Mouse (Mus musculus) adrenal gland, postnatal 4 days (tissue): ENCODE measurements around the gene Fyb. TPM values are rescaled to one million over a fixed set of nuclear protein-coding genes. Genes with fewer than 3 reads are reported as not detected.

ENCODE experiments used
- DNase-seq, 2 experiments: peaks; one replicate each; pipeline ENCODE4 v3.0.0; 2021 to 2022; ENCODE audit warnings: low spot score in 2 of 2, mixed read lengths in 2 of 2
- total RNA-seq, 2 experiments: library from RNA; stranded (reverse); gene quantifications; 2 replicates each; pipeline ENCODE4 v1.2.3; 2021

The Fyb gene
- total RNA-seq, 2 experiments from 2014 or later: 27.7 to 28.9 TPM

DNA sequence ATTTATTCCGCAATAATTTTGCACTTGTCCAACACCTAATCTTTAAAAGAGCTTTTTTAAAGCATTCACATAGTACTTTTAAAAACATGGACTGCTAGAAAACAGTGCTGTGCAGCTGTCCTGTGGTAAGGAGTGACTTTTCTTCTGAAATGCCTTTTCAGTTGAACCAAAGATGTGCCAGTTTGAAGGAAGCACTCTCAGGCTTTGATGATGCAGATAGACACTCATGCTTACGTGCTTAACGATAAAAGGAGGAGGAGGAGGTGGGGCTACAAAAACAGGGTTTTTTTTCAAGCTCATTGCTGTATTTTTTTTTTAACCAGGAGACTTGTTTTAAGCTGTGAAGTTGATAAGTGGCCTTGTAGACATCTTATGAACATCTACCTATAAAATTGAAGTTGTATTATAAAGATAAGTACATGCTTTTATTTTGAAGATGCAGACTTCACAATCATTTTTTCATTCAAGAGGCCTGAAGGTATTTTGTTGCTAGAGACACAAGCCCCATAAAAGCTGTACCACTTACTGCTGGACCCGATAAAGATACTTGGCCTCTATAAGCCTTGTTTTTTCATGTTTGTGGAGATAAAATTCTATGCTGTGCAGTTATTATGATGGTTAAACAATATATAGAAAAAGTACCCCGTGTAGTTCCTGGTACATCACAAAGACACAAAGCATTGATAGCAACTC is 70.1 kb downstream of the Fyb start:
- DNase-seq: no peak

DNA sequence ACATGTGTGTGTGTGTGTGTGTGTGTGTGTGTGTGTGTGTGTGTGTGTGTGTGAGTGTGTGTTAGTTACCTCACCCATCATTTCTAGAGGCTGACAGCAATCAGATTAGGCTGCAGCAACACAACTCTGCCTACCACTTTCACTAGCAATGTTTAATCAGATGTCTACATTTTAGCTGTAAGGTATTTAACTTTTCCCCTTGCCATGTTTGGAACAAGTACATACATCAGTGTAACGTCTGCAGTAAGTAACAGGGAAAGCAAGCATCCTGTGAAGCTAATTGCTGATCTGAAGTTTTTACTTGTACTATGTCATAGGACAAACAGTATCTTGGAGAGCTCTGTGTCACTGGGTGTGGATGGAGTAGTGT is 70.6 kb downstream of the Fyb start:
- DNase-seq: no peak

DNA sequence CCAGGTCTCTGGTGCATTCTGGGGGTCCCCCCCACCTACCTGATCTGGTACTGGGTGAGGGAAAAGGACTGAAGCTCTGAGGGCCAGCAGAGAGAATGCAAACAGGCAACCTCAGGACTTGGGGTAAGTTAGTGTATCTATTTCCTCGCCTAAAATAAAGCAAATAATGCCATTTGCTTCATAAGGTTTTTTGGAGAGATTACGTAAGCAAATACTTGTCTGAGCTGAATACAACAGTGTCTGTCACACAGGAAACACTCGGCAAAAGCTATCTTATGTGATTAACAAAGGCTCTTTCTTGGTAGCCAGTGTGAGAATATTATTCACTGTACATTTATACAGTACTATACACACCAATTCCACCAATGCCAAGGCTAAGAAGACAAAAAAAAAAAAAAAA is 76.0 kb downstream of the Fyb start:
- no peak for DNase-seq

DNA sequence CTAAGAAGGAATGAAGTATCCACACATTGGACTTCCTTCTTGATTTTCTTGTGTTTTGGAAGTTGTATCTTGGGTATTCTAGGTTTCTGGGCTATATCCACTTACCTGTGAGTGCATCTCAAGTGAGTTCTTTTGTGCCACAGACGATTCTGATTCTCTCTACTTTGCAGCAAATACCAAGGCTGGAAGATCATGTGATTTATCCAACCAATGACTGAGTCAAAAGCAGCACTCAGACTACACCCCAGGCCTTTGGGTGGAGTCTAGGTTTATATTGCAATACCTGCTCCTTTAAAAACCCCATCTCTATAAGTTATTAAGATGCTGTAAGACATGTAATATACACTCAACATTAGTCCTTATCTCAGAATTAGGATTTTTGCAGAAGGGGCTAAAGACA is 77.7 kb downstream of the Fyb start:
- DNase-seq: no peak

DNA sequence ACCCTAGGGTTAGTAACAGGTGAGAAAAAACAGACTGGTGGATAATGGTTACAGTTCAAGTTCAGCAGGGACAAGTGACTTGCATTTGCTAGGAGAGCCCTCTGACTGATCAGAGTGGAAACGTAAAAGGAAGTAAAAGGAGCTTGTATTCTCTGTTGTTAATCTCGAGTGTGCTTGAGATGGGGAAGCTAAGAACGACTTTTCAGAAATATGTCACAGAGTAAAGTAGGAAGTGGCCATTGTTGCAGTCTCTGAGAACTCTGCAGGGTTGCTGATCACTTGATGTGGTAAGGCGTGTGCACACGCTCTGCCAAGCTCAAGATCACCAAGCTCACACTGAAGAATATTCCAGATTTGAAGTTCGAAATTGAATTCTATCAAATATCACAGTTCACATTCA is 78.7 kb downstream of the Fyb start:
- no peak for DNase-seq

DNA sequence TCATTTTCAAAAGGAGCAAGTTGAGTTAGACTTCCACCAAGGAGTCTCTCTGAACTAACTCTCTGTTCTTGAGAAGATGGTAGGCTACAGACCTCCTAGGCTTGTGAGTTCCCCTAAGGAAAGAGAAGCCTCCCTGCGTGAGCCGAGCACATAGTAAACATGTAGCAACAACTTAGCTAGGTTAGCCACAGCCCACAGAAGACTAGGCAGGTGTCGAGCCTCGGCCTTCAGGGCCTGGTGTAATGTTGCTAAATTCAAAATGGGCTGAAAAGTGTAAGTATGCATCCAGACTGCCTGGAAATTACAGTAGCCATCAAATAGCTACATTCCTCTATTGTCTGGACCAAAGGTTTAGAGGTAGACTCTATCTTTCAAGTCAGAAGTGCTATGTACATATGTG is 79.3 kb downstream of the Fyb start:
- DNase-seq: no peak

DNA sequence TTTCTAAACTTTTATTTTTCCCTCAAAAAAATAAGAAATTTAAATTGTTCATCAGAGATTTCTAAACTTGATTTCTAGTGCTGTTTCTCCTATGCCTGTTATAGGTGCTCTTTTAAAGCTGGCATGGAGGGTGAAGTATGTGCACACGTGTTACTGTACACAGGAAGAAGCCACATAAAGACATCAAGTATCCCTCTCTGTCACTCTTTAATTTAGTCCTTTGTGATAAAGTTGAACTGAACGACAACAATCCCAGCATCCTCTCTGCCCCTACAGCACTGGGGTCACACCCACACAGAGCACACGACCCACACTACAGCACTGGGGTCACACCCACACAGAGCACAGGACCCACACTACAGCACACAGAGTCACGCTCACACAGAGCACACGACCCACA is 88.0 kb downstream of the Fyb start:
- no peak for DNase-seq

DNA sequence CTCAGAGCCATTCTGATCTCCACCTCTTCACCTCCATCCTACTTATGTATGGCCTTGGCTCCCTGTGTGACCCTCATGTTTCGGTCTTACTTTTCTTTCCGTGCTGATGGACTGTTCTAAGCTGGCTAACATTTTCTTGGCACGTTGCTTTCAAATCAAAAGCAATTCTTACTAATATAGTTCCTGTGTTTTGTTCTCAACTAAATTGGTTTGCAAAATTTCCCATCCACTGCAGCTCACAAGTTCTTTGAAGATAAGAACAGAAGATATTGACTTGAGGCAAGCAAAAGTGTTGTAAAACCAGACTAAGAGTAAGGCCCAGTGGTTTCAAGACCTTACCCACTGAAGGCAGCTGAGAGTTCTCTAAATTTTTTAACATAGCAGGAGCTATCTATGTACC is 90.2 kb downstream of the Fyb start:
- no peak for DNase-seq

DNA sequence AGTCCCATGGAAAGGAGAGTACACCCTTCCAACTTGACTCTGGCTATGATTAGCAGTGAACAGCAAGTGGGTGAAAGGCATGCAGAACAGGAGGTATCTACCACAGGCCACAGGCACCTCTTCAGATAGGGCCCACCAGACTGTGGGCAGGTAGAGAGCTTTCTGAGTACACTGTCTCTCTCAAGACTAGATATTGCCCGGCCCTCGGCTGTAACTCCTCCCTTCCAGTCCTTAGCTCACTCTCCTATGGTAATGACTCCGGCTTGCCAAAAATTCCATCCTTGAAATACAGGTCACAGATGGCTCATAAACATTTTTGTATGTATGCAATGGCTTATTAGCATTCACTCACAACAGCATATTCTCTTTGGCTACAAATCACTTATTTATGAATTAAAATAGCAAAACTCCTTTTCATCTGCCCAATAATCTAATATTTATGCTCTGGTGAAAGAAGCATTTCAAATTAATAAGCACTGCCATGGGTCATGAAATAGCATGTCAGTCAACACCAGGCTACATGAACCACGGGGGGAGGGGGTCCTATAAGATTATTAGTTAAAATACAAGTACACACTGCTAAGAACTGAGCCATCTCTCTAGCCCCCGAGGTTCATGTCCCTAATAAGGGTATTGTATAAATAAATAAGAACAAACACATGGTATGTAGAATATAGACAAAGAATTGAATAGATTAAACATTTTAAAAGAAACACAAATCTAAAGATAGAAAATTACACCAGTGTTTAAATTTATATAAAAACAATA is 93.9 kb downstream of the Fyb start:
- DNase-seq: no peak

DNA sequence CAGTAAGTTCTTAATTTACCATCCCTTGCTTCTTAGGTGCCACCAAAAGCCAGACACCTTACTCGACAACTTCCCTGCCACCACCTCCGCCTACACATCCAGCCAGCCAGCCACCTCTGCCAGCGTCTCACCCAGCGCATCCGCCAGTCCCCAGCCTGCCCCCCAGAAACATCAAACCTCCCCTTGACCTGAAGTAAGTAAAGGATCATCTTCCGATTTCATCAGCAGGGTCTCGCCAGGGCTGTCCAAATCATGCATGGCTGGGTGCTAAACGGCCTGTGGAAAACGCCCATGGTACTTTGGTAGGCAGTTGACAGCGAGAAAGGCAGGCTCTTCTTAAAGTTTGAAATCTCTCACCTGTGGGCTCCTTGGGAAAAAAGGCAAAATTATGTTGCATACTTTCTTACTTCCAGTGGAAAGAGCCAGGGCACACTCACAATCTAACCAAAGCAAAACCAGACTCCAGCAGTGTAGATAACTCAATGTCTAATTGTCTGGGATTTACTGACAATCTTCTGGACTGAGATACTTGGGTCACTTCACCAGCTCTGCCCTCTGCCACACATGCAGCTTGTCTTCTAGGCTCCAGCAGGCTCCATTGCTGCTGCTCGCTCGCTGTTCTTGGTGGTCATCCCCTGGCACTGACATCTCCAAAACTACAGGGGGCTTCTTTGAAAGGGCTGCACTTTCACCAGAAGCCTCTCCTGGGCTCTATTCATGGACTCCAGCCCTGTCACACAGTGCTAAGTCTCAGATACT is 97.1 kb downstream of the Fyb start:
- no peak for DNase-seq

DNA sequence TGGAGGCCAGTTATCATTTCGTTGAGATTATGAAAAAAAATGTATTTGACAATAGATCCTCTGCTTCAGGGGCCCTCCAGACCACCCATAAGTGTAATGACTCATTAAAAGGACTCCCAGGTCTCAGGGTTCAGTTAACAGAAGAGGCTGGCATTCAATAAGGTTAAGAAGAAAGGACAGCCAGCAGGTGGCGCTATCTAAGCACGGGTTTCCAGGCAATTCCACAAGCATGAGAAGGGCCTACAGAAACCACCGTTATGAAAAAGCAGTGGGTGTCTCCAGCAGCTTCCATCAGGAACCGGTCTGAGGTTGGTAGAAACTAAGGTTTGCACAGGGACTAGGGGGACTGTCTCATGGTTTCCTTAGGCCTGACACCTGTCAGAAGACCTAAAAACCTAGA is 99.9 kb downstream of the Fyb start:
- peak; percentile 52 to 60 for DNase-seq

DNA sequence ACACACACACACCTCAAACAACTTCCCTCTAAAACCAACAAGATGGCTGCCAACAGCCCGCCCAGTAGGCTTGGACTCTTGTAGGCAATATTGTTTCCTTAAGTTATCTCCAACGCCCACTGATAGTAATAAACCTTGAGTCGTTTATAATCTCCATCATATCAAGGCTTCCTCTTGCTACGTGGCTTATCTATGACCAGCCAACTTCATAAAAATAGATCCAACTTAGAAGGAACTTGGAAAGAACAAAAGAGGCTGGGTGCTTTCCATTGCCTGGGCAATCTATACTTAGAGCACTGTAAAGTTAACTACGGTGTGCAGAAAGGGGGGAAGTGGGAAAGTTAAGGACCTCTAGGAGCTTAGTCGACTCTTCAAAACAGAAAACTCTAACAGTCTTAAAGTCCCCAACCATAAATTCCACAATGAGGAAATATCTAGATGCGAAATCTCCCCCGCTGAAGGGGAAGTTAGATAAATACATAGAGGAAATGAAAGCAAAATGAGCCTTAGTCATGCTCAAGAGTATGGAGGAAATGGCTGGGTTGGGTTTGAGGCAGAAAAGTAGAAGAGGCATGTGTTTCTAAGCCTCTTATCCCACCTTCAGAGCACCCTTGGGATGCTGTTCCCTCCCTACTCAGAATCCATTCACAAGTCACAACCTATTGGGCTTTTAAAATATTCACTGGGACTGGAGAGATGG is 101.0 kb downstream of the Fyb start:
- no peak for DNase-seq

DNA sequence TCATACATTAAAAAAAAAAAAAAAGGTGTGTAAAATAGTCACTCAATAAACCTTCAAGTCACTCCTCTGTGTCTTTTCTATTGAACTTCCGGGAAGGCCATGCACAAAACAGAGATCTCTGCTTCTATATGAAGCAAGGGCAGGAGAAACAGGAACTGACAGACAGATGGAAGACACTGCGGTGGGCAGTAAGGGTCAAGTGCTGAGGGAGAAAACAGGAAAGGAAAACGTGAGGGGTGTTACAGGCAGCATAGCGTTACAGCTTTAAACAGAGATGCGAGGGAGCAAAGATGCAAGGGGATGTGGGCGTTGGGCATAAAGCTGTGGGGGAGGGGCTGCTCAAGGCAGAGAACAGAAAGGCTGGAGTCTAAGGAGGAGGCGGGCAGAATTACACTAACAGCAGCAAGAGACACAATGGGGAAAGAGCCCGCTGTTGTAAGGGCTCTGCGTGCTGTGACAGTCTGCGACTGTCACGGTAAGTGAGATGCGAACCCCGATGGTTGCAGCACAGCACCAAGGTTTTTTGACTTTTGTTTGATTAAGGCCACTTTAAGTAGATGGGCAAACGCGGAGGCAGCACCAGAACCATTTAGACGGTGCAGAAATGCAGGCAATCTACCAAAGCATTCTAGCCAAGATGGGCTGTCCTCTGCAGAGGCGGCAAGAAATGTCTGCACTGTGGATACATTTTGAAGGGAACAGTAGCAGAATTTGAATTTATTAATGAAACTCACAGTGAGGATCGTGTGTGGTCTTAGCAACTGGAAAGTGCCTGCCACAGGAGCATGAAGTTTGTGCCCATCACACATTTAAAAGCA is 101.9 kb downstream of the Fyb start:
- DNase-seq: no peak

DNA sequence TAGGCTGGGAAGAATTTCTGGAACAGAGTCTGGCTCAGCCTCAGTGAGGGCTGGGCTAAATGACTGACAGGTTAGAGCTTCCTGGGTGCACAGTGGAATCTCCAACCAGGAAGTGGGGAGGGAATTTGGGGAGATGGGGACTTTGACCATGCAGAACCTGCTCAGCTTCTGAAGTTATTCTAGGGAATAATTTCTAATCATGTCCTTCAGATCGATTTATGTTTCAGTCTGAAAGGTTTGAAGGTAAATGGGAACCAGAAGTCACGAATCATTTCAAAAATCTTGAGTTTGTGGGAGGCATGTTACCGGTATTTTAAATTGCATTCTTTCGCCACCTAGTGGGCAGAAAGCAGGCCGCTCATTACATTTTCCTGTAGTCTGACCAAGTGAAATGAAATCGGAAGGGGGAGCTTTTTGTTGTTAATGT is 103.0 kb downstream of the Fyb start:
- no peak for DNase-seq

DNA sequence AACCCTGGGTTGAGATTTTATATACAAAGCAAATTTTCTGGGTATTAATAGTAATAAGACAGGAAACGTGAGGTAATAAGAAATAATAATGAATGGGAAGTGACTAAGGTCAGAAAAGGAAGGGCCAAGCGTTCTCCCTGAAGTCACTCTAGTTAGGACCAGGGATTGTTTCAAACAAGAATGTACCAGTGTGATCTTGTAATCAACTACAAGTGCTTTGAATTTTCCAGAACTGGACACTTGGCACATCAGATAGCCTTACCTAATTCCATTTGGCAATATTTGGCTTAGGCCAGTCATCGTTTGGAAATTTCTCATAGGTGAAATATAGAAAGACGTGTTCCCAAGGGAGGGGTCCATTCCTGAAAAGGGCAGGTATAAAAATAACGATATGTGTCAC is 103.5 kb downstream of the Fyb start:
- no peak for DNase-seq

DNA sequence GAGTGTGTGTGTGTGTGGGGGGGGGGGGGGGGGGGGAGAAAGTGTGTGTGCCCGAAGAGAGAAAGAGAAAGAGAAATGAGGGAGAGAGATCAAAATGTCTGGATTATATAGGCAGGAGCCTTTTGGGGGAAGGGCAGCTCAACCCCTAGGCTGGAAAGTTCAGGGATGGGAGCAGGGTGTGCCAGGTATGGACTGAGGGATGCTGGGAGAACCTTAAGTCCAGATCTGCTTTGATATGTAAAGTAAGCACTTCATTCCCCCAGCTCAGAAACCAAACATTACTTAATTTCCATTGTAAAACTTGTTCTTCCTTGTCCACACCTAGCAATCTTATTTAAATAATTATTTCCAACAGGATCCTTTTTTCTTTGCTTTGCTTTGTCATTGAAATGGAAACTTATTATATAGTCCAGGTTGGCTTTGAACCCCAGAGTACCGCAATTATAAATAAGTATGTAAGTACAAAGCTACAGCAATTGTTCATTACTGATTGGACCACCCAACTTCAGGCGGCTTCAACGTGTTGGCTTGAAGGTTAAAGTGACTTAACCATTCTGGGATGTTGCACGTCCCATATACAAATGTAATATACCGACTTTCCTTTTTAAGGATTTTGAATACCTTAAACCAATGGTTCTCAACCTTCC is 105.9 kb downstream of the Fyb start:
- no peak for DNase-seq

DNA sequence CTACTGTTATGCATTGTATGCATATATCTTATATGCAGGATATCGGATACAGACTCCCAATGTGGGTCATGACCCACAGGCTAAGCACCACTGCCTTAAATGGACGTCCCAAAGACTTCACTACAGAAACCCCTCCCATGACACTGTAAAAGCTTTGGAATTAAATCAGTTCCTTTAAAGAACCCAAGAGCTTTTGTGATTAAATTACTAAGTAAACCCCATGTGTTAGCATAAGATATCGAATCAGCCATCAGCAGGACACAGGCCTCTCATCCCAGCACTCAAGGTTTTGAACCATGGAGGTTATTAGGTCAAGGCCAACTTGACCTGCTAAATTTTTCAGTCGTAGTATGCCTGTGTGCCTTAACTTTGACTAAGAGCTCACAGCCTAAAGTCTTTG is 106.5 kb downstream of the Fyb start:
- no peak for DNase-seq

DNA sequence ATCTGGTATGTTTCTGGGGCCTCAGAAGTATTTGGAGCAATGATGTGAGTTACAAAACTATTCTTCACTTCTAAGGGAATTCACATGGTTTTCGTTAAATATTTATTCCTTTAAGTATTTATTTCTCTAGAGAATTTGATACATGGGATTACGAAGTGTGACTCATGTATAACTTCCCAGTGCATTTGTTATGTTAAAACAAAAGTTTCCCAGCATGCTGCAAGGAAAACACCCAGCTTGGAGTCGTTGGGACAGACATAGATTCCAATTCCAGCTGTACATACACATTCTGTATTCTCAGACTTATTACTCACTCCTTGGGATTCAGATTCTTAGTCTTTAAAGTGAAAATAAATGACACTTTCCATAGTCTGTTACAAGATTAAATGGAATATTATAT is 112.8 kb downstream of the Fyb start:
- DNase-seq: no peak

DNA sequence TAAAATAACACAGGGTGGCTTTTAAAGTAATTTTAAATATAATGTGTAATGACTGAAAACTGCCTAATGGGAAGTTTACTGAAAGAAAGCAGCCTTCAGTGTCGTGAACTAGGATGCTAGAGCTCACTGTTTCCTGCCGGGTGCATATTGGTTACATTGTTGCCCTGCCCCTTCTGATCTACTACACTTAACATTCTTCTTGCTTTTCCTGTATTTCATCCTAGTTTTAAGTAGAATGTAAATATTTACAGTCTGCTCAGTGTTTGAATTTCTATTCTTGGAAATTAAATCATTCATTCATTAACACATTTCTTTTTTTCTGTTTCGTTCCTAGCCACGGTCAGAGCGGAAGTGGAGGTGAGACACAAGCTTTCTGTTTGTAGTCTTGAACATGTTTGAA is 119.6 kb downstream of the Fyb start:
- no peak for DNase-seq

DNA sequence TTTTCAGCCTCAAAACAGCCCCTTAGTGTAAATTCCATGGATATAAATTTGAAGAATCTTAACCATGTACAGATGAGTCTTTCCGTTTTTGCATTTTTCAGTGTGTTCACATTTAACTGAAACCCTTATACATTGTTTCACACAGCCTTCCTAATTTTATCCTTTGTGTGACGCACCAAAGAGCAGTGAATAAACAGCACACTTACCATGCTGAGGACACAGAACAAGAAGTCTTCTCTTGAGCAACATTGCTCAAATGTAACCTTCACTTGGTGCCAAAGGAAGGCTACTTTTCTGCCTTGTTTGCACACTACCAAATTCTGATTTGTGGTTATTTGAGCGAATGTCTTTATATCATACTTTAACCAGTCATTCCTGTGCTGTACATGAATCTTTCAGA is 122.8 kb downstream of the Fyb start:
- no peak for DNase-seq
